Mouse (Mus musculus) embryonic facial prominence, embryonic 11.5 days (tissue): ENCODE data around the gene Lrriq4. TPM values are rescaled to one million over a fixed set of nuclear protein-coding genes. Genes with fewer than 3 reads are reported as not detected.
A peak's percentile ranks its signal among the peaks of the same experiment; 100 is the strongest.

ENCODE experiments used
- ATAC-seq: fragments of 200-750 bp; cut with Nextera tagmentation; replicated peaks from 2 replicates; pipeline ENCODE4 v1.8.0; 2017; ENCODE audit warnings: low read depth; ENCODE audit not compliant: insufficient number of reproducible peaks, low FRiP score, low TSS enrichment
- DNase-seq: peaks from one replicate; pipeline ENCODE4 v3.0.0-alpha.2; 2015; ENCODE audit warnings: low spot score
- H3K27ac ChIP-seq: fragments of 300-500 bp; sonication (generic); replicated peaks from 2 replicates; pipeline ENCODE4 v1.5.1; 2014; ENCODE audit warnings: mild to moderate bottlenecking, low read depth, low read length, control low read depth
- H3K27me3 ChIP-seq: fragments of 300-500 bp; sonication (generic); 2 replicates; pipeline ENCODE4 v1.6.1; 2014; ENCODE audit warnings: mild to moderate bottlenecking, low read length, moderate library complexity, mixed read lengths; ENCODE audit not compliant: control insufficient read depth, insufficient read depth
- H3K36me3 ChIP-seq: fragments of 300-500 bp; sonication (generic); replicated peaks from 2 replicates; pipeline ENCODE4 v1.6.1; 2014; ENCODE audit warnings: low read depth, mild to moderate bottlenecking, low read length, moderate library complexity, mixed read lengths; ENCODE audit not compliant: control insufficient read depth, insufficient read depth
- H3K4me1 ChIP-seq: fragments of 300-500 bp; sonication (generic); 2 replicates; pipeline ENCODE4 v1.6.1; 2014; ENCODE audit warnings: low read length, mixed read lengths; ENCODE audit not compliant: control insufficient read depth, insufficient read depth
- H3K4me2 ChIP-seq: fragments of 300-500 bp; sonication (generic); 2 replicates; pipeline ENCODE4 v1.6.1; 2014; ENCODE audit warnings: low read depth, mild to moderate bottlenecking, control low read depth, low read length, moderate library complexity
- H3K4me3 ChIP-seq: fragments of 300-500 bp; sonication (generic); 2 replicates; pipeline ENCODE4 v1.5.1; 2014; ENCODE audit warnings: low read depth, low read length, control low read depth
- H3K9ac ChIP-seq: fragments of 300-500 bp; sonication (generic); replicated peaks from 2 replicates; pipeline ENCODE4 v1.6.1; 2014; ENCODE audit warnings: mild to moderate bottlenecking, control low read depth, low read length
- H3K9me3 ChIP-seq: fragments of 300-500 bp; sonication (generic); replicated peaks from 2 replicates; pipeline ENCODE4 v1.6.1; 2016; ENCODE audit warnings: mild to moderate bottlenecking, low read length, inconsistent platforms, mixed read lengths; ENCODE audit not compliant: control insufficient read depth
- WGBS: fragments of 180-500 bp; shearing (Covaris S2); extraction: QIAGEN DNeasy Blood & Tissue Kit; methylation state at CpG from one replicate; pipeline ENCODE4 v1.1.7; 2014; 5-methylcytosine and 5-hydroxymethylcytosine counted together
- polyA plus RNA-seq: library from polyadenylated mRNA; unstranded; fragments of >200 nt; fragmentation: Nextera tagmentation; extraction: Ambion mirVana; gene quantifications from 2 replicates; pipeline ENCODE4 v1.2.1, GENCODE M21; 2014

Gene Lrriq4
- not detected in 2 replicates for polyA plus RNA-seq

DNA sequence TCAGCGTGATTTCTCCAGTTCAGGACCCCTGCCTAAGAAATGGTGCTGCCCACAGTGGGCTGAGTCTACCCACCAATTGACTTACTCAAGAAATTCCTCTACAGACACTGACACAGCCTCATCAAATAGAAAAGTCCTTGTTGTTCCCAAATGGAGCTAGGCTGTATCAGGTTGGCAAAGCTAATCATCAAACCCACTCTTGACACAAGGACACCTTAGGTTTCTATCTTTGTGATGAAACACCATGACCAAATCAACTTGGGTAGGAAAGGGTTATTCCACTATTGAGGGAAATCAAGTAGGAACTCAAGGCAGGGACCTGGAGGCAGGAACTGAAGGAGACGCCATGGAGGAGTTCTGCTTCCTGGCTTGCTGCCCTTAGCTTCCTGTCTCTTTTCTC, at the start of gene Lrriq4:
Gene Lrriq4 (plus strand): TSS at position 301 of the 400 bp plus-strand sequence.
- H3K4me1 ChIP-seq = peaks cover 2% of the 10 kb centered on the region; the same call in 1 of the 2 replicates

DNA sequence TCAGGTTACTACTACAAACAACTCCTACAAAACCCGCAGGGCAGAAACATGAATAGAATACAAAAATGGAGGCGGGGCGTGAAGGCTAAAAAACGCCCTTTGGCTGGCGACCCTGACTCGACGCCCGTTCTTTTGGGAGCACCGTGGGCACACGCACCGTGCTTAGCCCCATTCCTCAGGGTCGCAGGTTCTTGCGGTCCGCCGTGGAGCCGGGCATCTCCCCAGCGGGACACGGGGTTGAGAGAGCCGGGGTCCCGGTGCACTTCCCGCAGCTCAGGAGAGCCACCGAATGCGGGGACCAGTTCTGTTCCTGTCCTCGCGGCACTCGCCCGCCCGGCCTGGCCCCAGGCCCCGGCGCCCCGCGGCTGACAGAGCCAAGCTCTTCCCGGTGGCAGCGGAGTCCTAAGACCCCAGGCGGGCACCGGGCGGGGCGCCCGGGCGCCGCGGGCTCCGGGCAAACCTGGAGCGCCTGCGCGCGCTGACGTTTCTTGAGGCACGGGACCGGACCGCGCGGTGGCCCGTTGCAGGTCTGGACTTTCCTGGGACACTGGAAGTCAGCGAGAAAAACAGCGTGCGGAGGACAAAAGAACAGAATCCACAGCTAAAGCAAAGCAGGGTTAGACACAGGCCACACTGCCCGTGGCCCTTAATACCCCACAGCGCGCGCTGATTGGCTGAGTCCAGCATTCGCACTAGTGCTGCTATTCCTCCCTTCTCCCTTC, 49.0 kb upstream of the Lrriq4 start:
- peaks cover 2% of the 10 kb centered on the region; the same call in 1 of the 2 replicates for H3K27me3 ChIP-seq
- H3K4me3 ChIP-seq = peak overlapping the region; percentile 66
- no peaks in the 10 kb centered on the region for H3K36me3 ChIP-seq
- peak overlapping the region; percentile 83 for H3K9ac ChIP-seq
- H3K27ac ChIP-seq = no peak overlapping the region
- WGBS = under 1% methylated on average over 62 of the region's 62 CpGs
- no peaks in the 10 kb centered on the region for H3K4me1 ChIP-seq
- ATAC-seq (peak; percentile 71), DNase-seq (peak; percentile 66)
- H3K9me3 ChIP-seq = no peaks in the 10 kb centered on the region
- H3K4me2 ChIP-seq = peak overlapping the region; percentile 89

More for the DNA sequence above, at the start of gene Lrriq4:
- WGBS = 73% methylated on average over 2 of the region's 2 CpGs
- Histone ChIP-seq H3K27me3 (peaks cover under 1% of the 10 kb centered on the region; the same call in 1 of the 2 replicates), H3K9me3 (no peaks in the 10 kb centered on the region), H3K36me3 (no peaks in the 10 kb centered on the region), H3K4me2 (no peak within 1 kb of the TSS), H3K4me3 (no peak within 1 kb of the TSS), H3K27ac (no peak within 1 kb of the TSS), H3K9ac (no peak within 1 kb of the TSS)
- no peak for DNase-seq
- ATAC-seq = no peak

GRCm38 (mm10) chr3:30597271-30597670, 47.0 kb upstream of the Lrriq4 start:
- ATAC-seq = no peak
- Histone ChIP-seq H3K36me3 (no peaks in the 10 kb centered on the region), H3K9me3 (no peaks in the 10 kb centered on the region), H3K4me1 (no peaks in the 10 kb centered on the region), H3K9ac (no peak overlapping the region), H3K4me2 (no peak overlapping the region), H3K27ac (no peak overlapping the region), H3K27me3 (peaks cover 2% of the 10 kb centered on the region; the same call in 1 of the 2 replicates), H3K4me3 (no peak overlapping the region)
- 86% methylated on average over 7 of the region's 7 CpGs for WGBS
- DNase-seq = no peak

GRCm38 (mm10) chr3:30599711-30600545, 44.4 kb upstream of the Lrriq4 start, which contains the start of gene Actrt3:
Gene Actrt3 (minus strand): TSS chr3:30599939.
- no peaks in the 10 kb centered on the region for H3K36me3 ChIP-seq
- peak within 1 kb of the TSS; percentile 45 for H3K4me3 ChIP-seq
- DNase-seq (peak; percentile 50), ATAC-seq (no peak)
- H3K27me3 ChIP-seq = peaks cover 2% of the 10 kb centered on the region; the same call in 1 of the 2 replicates
- peak within 1 kb of the TSS; percentile 51 for H3K9ac ChIP-seq
- H3K27ac ChIP-seq = no peak within 1 kb of the TSS; the same call in 1 of the 2 replicates
- no peaks in the 10 kb centered on the region for H3K4me1 ChIP-seq
- 1% methylated on average over 32 of the region's 32 CpGs for WGBS
- peak within 1 kb of the TSS; percentile 86 for H3K4me2 ChIP-seq
- no peaks in the 10 kb centered on the region for H3K9me3 ChIP-seq

GRCm38 (mm10) chr3:30600717-30601116, 43.6 kb upstream of the Lrriq4 start:
- Histone ChIP-seq H3K4me1 (no peaks in the 10 kb centered on the region), H3K9me3 (no peaks in the 10 kb centered on the region), H3K27ac (no peak overlapping the region; the same call in 1 of the 2 replicates), H3K9ac (peak overlapping the region; percentile 51; the same call in 1 of the 2 replicates), H3K27me3 (peaks cover 2% of the 10 kb centered on the region; the same call in 1 of the 2 replicates), H3K4me2 (peak overlapping the region; percentile 86), H3K36me3 (no peaks in the 10 kb centered on the region), H3K4me3 (peak overlapping the region; percentile 45)
- 0% methylated on average over 14 of the region's 14 CpGs for WGBS
- ATAC-seq (no peak), DNase-seq (peak; percentile 62)

DNA sequence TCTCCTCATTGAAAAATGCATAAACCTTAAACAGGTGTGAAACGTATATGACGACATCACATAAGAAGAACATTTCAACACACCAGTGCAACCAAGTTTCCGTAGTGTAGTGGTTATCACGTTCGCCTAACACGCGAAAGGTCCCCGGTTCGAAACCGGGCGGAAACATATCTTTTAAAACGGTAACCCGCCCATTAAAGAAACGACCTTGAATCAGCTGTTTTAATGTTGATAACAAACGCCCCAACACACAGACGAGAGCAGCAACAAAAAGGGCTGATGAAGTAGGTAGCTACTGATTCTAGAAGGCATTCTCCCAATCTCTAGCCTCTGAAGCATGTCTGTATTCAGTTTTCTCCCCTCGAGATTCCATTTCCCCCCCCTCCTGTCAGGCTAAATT, 43.1 kb upstream of the Lrriq4 start:
- H3K36me3 ChIP-seq = no peaks in the 10 kb centered on the region
- H3K9me3 ChIP-seq = no peaks in the 10 kb centered on the region
- no peak overlapping the region for H3K9ac ChIP-seq
- 0% methylated on average over 17 of the region's 17 CpGs for WGBS
- ATAC-seq = no peak
- no peaks in the 10 kb centered on the region for H3K4me1 ChIP-seq
- H3K4me3 ChIP-seq = peak overlapping the region; percentile 45
- peak; percentile 94 for DNase-seq
- H3K27me3 ChIP-seq = peaks cover 2% of the 10 kb centered on the region; the same call in 1 of the 2 replicates
- H3K27ac ChIP-seq = no peak overlapping the region
- peak overlapping the region; percentile 47 for H3K4me2 ChIP-seq

GRCm38 (mm10) chr3:30601610-30602064, 42.7 kb upstream of the Lrriq4 start:
- Histone ChIP-seq H3K27me3 (peaks cover 2% of the 10 kb centered on the region; the same call in 1 of the 2 replicates), H3K4me3 (peak overlapping the region; percentile 83), H3K27ac (peak overlapping the region; percentile 66), H3K4me2 (peak overlapping the region; percentile 47), H3K9me3 (no peaks in the 10 kb centered on the region), H3K36me3 (no peaks in the 10 kb centered on the region), H3K9ac (no peak overlapping the region), H3K4me1 (no peaks in the 10 kb centered on the region)
- WGBS = under 1% methylated on average over 13 of the region's 13 CpGs
- DNase-seq (no peak), ATAC-seq (no peak)
